Mouse (Mus musculus): Measurements from ENCODE around the gene Susd1. TPM values are rescaled to one million over a fixed set of nuclear protein-coding genes. Genes with fewer than 3 reads are reported as not detected.

The Susd1 gene
- polyA plus RNA-seq, 1 experiment = 8.8 TPM

DNA sequence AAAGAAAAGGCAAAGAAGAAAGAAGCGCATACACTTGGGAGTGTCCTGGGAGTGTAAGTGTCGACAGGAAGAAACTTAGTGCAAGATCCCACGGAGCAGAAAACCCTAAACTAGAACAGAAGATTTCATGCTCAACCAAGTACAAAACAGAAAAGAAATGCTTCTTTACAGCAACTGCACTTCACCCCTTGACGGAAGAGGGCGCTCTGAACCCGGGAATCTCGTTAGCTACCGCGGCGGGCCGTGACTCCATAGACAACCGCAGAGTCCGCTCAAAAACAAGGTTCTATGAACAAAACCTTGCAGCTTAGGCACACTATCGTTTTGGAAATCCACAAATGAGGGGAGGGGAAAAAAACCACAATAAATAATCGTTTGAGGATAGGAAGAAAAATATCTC is 77.7 kb downstream of the Susd1 start:
- H3K4me3 ChIP-seq (ENCODE audit: insufficient read depth, low read depth, low read length) = no peak overlapping the region
- H3K4me1 ChIP-seq (ENCODE audit: control insufficient read depth, insufficient read depth, low read length) = no peaks in the 10 kb centered on the region; the same call in 1 of the 2 replicates
- H3K27me3 ChIP-seq (replicated peaks; ENCODE audit: control insufficient read depth, insufficient read depth, low read length) = no peaks in the 10 kb centered on the region
- WGBS = 3% methylated on average over 15 of the region's 15 CpGs
- H3K27ac ChIP-seq (ENCODE audit: insufficient read depth, low read depth, low read length) = peak overlapping the region; percentile 21; the same call in 1 of the 2 replicates
- H3K36me3 ChIP-seq (ENCODE audit: control insufficient read depth, insufficient read depth, low read length) = no peaks in the 10 kb centered on the region
- TF ChIP-seq CTCF (conservative IDR thresholded peaks at IDR 0.05; ENCODE audit: insufficient read depth, insufficient read length, low read depth, low read length) (peak; percentile 92), POLR2A (IDR thresholded peaks at IDR 0.05; ENCODE audit: low read depth, low read length) (no peak)
- DNase-seq = peak; percentile 85

DNA sequence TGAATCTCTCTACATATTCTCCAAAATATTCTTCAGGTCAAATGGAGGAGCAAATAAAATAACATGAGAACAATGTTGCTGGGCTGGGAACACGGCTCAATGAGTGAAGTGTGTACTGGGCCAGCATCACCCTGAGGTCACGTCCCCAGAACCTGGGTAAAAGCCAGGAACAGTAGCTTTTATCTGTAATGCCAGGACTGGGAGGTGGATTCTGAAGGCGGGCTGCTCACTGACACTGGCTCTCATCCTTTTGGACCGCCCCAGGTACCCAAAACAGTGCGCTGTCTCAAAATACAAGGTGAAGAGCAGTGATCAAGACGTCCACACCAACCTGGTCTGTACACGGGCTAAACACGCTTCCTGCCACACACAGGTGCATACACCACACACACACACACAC is 78.5 kb downstream of the Susd1 start:
- DNase-seq = no peak
- Histone ChIP-seq H3K36me3 (ENCODE audit: control insufficient read depth, insufficient read depth, low read length) (no peaks in the 10 kb centered on the region), H3K27me3 (replicated peaks; ENCODE audit: control insufficient read depth, insufficient read depth, low read length) (no peaks in the 10 kb centered on the region), H3K4me1 (ENCODE audit: control insufficient read depth, insufficient read depth, low read length) (no peaks in the 10 kb centered on the region; the same call in 1 of the 2 replicates), H3K27ac (ENCODE audit: insufficient read depth, low read depth, low read length) (no peak overlapping the region), H3K4me3 (ENCODE audit: insufficient read depth, low read depth, low read length) (no peak overlapping the region)
- 78% methylated on average over 8 of the region's 8 CpGs for WGBS
- TF ChIP-seq CTCF (conservative IDR thresholded peaks at IDR 0.05; ENCODE audit: insufficient read depth, insufficient read length, low read depth, low read length) = no peak

DNA sequence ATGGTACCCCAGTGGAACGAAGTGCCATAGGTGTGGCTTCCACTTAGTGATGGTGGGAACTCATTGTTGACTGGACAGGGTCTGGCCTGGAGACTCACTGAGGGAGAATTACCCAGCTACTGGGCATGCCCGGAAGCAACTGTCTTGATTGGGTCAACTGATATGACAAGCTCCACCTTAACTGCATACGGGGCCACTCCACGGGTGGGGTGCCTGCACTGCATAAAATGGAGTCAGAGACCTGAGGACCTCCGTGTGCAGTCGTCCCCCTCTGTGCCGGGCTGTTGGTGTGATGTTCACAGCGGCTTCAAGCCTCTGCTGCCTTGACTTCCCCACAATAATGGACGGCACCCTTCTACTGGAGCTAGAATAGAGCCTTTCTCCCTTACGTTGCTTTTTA is 79.5 kb downstream of the Susd1 start:
- TF ChIP-seq CTCF (conservative IDR thresholded peaks at IDR 0.05; ENCODE audit: insufficient read depth, insufficient read length, low read depth, low read length) (no peak), POLR2A (IDR thresholded peaks at IDR 0.05; ENCODE audit: low read depth, low read length) (no peak)
- Histone ChIP-seq H3K27me3 (replicated peaks; ENCODE audit: control insufficient read depth, insufficient read depth, low read length) (no peaks in the 10 kb centered on the region), H3K4me1 (ENCODE audit: control insufficient read depth, insufficient read depth, low read length) (no peaks in the 10 kb centered on the region; the same call in 1 of the 2 replicates), H3K36me3 (ENCODE audit: control insufficient read depth, insufficient read depth, low read length) (no peaks in the 10 kb centered on the region), H3K4me3 (ENCODE audit: insufficient read depth, low read depth, low read length) (no peak overlapping the region), H3K27ac (ENCODE audit: insufficient read depth, low read depth, low read length) (no peak overlapping the region)
- DNase-seq = no peak
- 71% methylated on average over 10 of the region's 10 CpGs for WGBS

DNA sequence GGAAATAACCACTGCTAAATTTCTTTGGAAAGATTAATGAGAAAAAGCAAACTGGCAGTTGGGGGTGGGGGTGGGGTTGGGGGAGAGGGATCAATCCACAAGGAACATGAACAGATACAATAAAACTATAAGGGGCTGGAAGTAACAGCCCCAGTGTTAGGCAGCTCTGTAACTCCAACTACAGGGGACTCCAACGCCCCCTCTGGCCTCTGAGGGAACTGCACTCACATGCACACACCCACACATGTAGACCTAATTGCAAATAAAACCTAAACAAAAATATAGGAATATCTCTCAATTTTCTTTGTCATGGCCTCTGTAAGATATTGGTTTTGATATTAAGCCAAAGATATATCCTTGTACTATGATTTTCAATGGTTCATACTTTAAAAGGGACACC is 83.0 kb downstream of the Susd1 start:
- no peaks in the 10 kb centered on the region for H3K4me1 ChIP-seq (ENCODE audit: control insufficient read depth, insufficient read depth, low read length)
- 65% methylated on average over 1 of the region's 1 CpGs for WGBS
- DNase-seq = no peak
- H3K4me3 ChIP-seq (ENCODE audit: insufficient read depth, low read depth, low read length) = no peak overlapping the region
- no peak overlapping the region for H3K27ac ChIP-seq (ENCODE audit: insufficient read depth, low read depth, low read length)
- no peaks in the 10 kb centered on the region for H3K36me3 ChIP-seq (ENCODE audit: control insufficient read depth, insufficient read depth, low read length)
- no peaks in the 10 kb centered on the region for H3K27me3 ChIP-seq (replicated peaks; ENCODE audit: control insufficient read depth, insufficient read depth, low read length)
- TF ChIP-seq POLR2A (IDR thresholded peaks at IDR 0.05; ENCODE audit: low read depth, low read length) (no peak), CTCF (conservative IDR thresholded peaks at IDR 0.05; ENCODE audit: insufficient read depth, insufficient read length, low read depth, low read length) (no peak)

DNA sequence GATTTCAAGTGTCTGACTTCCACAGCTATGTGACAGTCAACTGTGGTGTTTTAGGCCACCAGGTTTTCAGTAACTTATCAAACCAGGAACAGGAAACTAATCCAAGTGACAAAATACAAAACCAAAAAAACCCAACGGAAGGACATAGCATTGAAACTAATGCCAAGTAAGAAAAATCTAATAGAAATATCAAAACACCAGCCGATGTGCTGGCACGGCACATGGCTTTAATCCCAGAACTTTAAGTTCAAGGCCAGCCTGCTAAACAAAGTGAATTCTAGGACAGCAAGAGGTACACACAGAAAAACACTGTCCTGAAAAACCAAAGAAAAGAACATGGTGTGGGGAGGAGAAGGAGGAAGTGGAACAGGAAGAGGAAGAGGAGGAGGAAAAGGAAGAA is 83.8 kb downstream of the Susd1 start:
- WGBS = 74% methylated on average over 3 of the region's 3 CpGs

DNA sequence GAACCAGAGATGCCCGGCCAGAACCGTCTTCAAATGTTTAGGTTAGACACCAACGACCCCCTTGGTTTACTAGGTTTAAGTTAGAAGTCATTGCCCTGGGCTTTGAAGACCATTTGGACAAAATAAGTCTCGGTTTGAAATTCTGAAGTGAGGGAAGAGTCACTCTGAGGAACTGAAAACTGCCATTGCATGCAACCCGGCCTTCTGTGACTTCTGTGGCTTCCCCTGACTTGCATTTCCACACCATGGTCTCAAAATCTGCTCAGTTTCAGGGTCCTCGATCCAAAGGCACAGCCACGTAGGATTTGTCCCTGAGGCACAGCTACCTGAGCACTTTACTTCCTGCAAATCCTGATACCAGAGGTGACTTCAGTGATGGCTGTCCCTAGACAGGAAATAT is 86.5 kb downstream of the Susd1 start:
- H3K4me3 ChIP-seq (ENCODE audit: insufficient read depth, low read depth, low read length) = no peak overlapping the region
- TF ChIP-seq POLR2A (IDR thresholded peaks at IDR 0.05; ENCODE audit: low read depth, low read length) = no peak
- TF ChIP-seq CTCF (conservative IDR thresholded peaks at IDR 0.05; ENCODE audit: insufficient read depth, insufficient read length, low read depth, low read length) = no peak
- no peak overlapping the region for H3K27ac ChIP-seq (ENCODE audit: insufficient read depth, low read depth, low read length)
- 83% methylated on average over 7 of the region's 7 CpGs for WGBS
- H3K36me3 ChIP-seq (ENCODE audit: control insufficient read depth, insufficient read depth, low read length) = no peaks in the 10 kb centered on the region
- DNase-seq = no peak
- H3K4me1 ChIP-seq (ENCODE audit: control insufficient read depth, insufficient read depth, low read length) = no peaks in the 10 kb centered on the region
- H3K27me3 ChIP-seq (replicated peaks; ENCODE audit: control insufficient read depth, insufficient read depth, low read length) = no peaks in the 10 kb centered on the region

More for the DNA sequence above, 83.8 kb downstream of the Susd1 start:
- no peaks in the 10 kb centered on the region for H3K27me3 ChIP-seq (replicated peaks; ENCODE audit: control insufficient read depth, insufficient read depth, low read length)
- H3K27ac ChIP-seq (ENCODE audit: insufficient read depth, low read depth, low read length) = no peak overlapping the region
- H3K4me1 ChIP-seq (ENCODE audit: control insufficient read depth, insufficient read depth, low read length) = no peaks in the 10 kb centered on the region
- H3K4me3 ChIP-seq (ENCODE audit: insufficient read depth, low read depth, low read length) = no peak overlapping the region
- H3K36me3 ChIP-seq (ENCODE audit: control insufficient read depth, insufficient read depth, low read length) = no peaks in the 10 kb centered on the region
- DNase-seq = no peak
- TF ChIP-seq CTCF (conservative IDR thresholded peaks at IDR 0.05; ENCODE audit: insufficient read depth, insufficient read length, low read depth, low read length) = no peak
- TF ChIP-seq POLR2A (IDR thresholded peaks at IDR 0.05; ENCODE audit: low read depth, low read length) = no peak

DNA sequence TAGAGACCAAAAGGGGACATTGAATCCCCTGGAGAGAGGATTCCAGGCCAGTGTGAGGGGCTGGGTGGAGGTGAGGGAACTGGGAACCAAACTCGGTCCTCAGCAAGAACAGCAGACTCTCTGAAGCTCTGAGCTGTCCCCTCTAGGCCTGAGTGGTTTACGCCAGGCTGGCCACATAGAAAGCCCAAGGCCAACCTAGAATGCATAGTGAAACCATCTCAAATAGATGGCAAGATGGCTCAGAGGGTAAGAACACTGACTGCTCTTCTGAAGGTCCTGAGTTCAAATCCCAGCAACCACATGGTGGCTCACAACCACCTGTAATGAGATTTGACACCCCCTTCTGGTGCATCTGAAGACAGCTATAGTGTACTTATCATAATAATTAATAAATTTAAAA is 88.1 kb downstream of the Susd1 start:
- TF ChIP-seq POLR2A (IDR thresholded peaks at IDR 0.05; ENCODE audit: low read depth, low read length) (no peak), CTCF (conservative IDR thresholded peaks at IDR 0.05; ENCODE audit: insufficient read depth, insufficient read length, low read depth, low read length) (no peak)
- no peak for DNase-seq
- no peak overlapping the region for H3K27ac ChIP-seq (ENCODE audit: insufficient read depth, low read depth, low read length)
- WGBS = 94% methylated on average over 2 of the region's 2 CpGs
- no peak overlapping the region for H3K4me3 ChIP-seq (ENCODE audit: insufficient read depth, low read depth, low read length)
- H3K27me3 ChIP-seq (replicated peaks; ENCODE audit: control insufficient read depth, insufficient read depth, low read length) = no peaks in the 10 kb centered on the region
- H3K36me3 ChIP-seq (ENCODE audit: control insufficient read depth, insufficient read depth, low read length) = no peaks in the 10 kb centered on the region
- H3K4me1 ChIP-seq (ENCODE audit: control insufficient read depth, insufficient read depth, low read length) = no peaks in the 10 kb centered on the region
